Mouse (Mus musculus) midbrain, embryonic 16.5 days (tissue): ENCODE data around the gene Rbm6. TPM values are rescaled to one million over a fixed set of nuclear protein-coding genes. Genes with fewer than 3 reads are reported as not detected.

Source experiments
- ATAC-seq: fragments of 200-750 bp; cut with Nextera tagmentation; 2 replicates; pipeline ENCODE4 v1.8.0; 2017; ENCODE audit warnings: moderate TSS enrichment
- H3K27ac ChIP-seq: fragments of 300-500 bp; sonication (generic); 2 replicates; pipeline ENCODE4 v1.5.1; 2014; ENCODE audit warnings: mild to moderate bottlenecking, low read length, mixed read lengths
- H3K27me3 ChIP-seq: fragments of 300-500 bp; sonication (generic); 2 replicates; pipeline ENCODE4 v1.6.1; 2014; ENCODE audit warnings: low read depth, low read length, mixed read lengths; ENCODE audit not compliant: control insufficient read depth, insufficient read depth
- H3K36me3 ChIP-seq: fragments of 300-500 bp; sonication (generic); 2 replicates; pipeline ENCODE4 v1.6.1; 2014; ENCODE audit warnings: mild to moderate bottlenecking, low read length, moderate library complexity, mixed read lengths; ENCODE audit not compliant: control insufficient read depth, insufficient read depth
- H3K4me1 ChIP-seq: fragments of 300-500 bp; sonication (generic); 2 replicates; pipeline ENCODE4 v1.6.1; 2014; ENCODE audit warnings: mild to moderate bottlenecking, low read length, mixed read lengths; ENCODE audit not compliant: control insufficient read depth, insufficient read depth
- H3K4me2 ChIP-seq: fragments of 300-500 bp; sonication (generic); 2 replicates; pipeline ENCODE4 v1.6.1; 2014; ENCODE audit warnings: mild to moderate bottlenecking, low read length, mixed read lengths
- H3K4me3 ChIP-seq: fragments of 300-500 bp; sonication (generic); 2 replicates; pipeline ENCODE4 v1.5.1; 2014; ENCODE audit warnings: low read depth, mild to moderate bottlenecking, low read length, moderate library complexity, mixed read lengths
- H3K9ac ChIP-seq: fragments of 300-500 bp; sonication (generic); 2 replicates; pipeline ENCODE4 v1.6.1; 2014; ENCODE audit warnings: low read depth, low read length, mixed read lengths
- H3K9me3 ChIP-seq: fragments of 300-500 bp; sonication (generic); replicated peaks from 2 replicates; pipeline ENCODE4 v1.6.1; 2014; ENCODE audit warnings: mild to moderate bottlenecking, low read length, mixed read lengths; ENCODE audit not compliant: control insufficient read depth, poor library complexity, severe bottlenecking
- WGBS: fragments of 180-500 bp; shearing (Covaris S2); extraction: QIAGEN DNeasy Blood & Tissue Kit; methylation state at CpG from one replicate; pipeline ENCODE4 v1.1.7; 2014; 5-methylcytosine and 5-hydroxymethylcytosine counted together
- polyA plus RNA-seq: library from polyadenylated mRNA; unstranded; fragments of >200 nt; fragmentation: Nextera tagmentation; extraction: Ambion mirVana; gene quantifications from 2 replicates; pipeline ENCODE4 v1.2.1, GENCODE M21; 2015

Rbm6 gene
- polyA plus RNA-seq, 1 experiment from 2014 or later, result 95.5 TPM

- Histone ChIP-seq H3K4me2 (no peak overlapping the region), H3K4me3 (no peak overlapping the region), H3K27me3 (no peaks in the 10 kb centered on the region), H3K36me3 (peaks cover 12% of the 10 kb centered on the region), H3K9me3 (no peaks in the 10 kb centered on the region), H3K27ac (no peak overlapping the region), H3K9ac (no peak overlapping the region), H3K4me1 (no peaks in the 10 kb centered on the region)
- no peak for ATAC-seq
- WGBS, result 97% methylated on average over 2 of the region's 2 CpGs
These were observed 30.3 kb downstream of the Rbm6 start for GRCm38 (mm10) chr9:107842709-107843108.

GRCm38 (mm10) chr9:107838869-107839268 is 34.2 kb downstream of the Rbm6 start:
- ATAC-seq, result no peak
- Histone ChIP-seq H3K4me1 (no peaks in the 10 kb centered on the region), H3K4me3 (no peak overlapping the region), H3K27me3 (no peaks in the 10 kb centered on the region), H3K36me3 (peaks cover 7% of the 10 kb centered on the region; the same call in 1 of the 2 replicates), H3K9me3 (no peaks in the 10 kb centered on the region), H3K9ac (no peak overlapping the region), H3K27ac (no peak overlapping the region), H3K4me2 (no peak overlapping the region)
- 100% methylated on average over 1 of the region's 1 CpGs for WGBS

- no peaks in the 10 kb centered on the region for H3K9me3 ChIP-seq
- H3K4me2 ChIP-seq, result no peak overlapping the region
- no peak for ATAC-seq
- H3K4me3 ChIP-seq, result no peak overlapping the region
- H3K27me3 ChIP-seq, result no peaks in the 10 kb centered on the region
- no peak overlapping the region for H3K27ac ChIP-seq
- H3K36me3 ChIP-seq, result peaks cover 9% of the 10 kb centered on the region
- H3K4me1 ChIP-seq, result no peaks in the 10 kb centered on the region
- WGBS, result 95% methylated on average over 3 of the region's 3 CpGs
- H3K9ac ChIP-seq, result no peak overlapping the region
These were observed 39.2 kb downstream of the Rbm6 start for GRCm38 (mm10) chr9:107833826-107834225.

GRCm38 (mm10) chr9:107831765-107832164 is 41.3 kb downstream of the Rbm6 start:
- Histone ChIP-seq H3K4me1 (no peaks in the 10 kb centered on the region), H3K4me3 (no peak overlapping the region), H3K9ac (no peak overlapping the region), H3K27me3 (no peaks in the 10 kb centered on the region), H3K9me3 (no peaks in the 10 kb centered on the region), H3K36me3 (peaks cover 6% of the 10 kb centered on the region), H3K4me2 (no peak overlapping the region), H3K27ac (no peak overlapping the region)
- ATAC-seq, result no peak

- Histone ChIP-seq H3K27me3 (no peaks in the 10 kb centered on the region), H3K9me3 (no peaks in the 10 kb centered on the region), H3K36me3 (0 out of 2 replicates have a peak, but pooled peaks cover 7% of the 10 kb centered on the region), H3K4me3 (no peak overlapping the region), H3K4me2 (no peak overlapping the region), H3K9ac (no peak overlapping the region), H3K4me1 (no peaks in the 10 kb centered on the region), H3K27ac (no peak overlapping the region)
- 90% methylated on average over 1 of the region's 1 CpGs for WGBS
- no peak for ATAC-seq
These were observed 60.9 kb downstream of the Rbm6 start for GRCm38 (mm10) chr9:107812132-107812531.

GRCm38 (mm10) chr9:107810985-107811384 is 62.1 kb downstream of the Rbm6 start:
- no peak overlapping the region for H3K4me3 ChIP-seq
- H3K4me2 ChIP-seq, result no peak overlapping the region
- no peaks in the 10 kb centered on the region for H3K4me1 ChIP-seq
- H3K27ac ChIP-seq, result no peak overlapping the region
- H3K36me3 ChIP-seq, result 0 out of 2 replicates have a peak, but pooled peaks cover 3% of the 10 kb centered on the region
- no peaks in the 10 kb centered on the region for H3K27me3 ChIP-seq
- 95% methylated on average over 2 of the region's 2 CpGs for WGBS
- H3K9me3 ChIP-seq, result no peaks in the 10 kb centered on the region
- H3K9ac ChIP-seq, result no peak overlapping the region
- ATAC-seq, result no peak

- peaks cover 33% of the 10 kb centered on the region for H3K36me3 ChIP-seq
- WGBS, result 91% methylated on average over 6 of the region's 6 CpGs
These were observed 81.3 kb downstream of the Rbm6 start for GRCm38 (mm10) chr9:107791714-107792113.

GRCm38 (mm10) chr9:107782536-107783203 is 90.4 kb downstream of the Rbm6 start:
- H3K9me3 ChIP-seq, result no peaks in the 10 kb centered on the region
- no peak overlapping the region for H3K4me3 ChIP-seq
- H3K4me2 ChIP-seq, result no peak overlapping the region
- no peak for ATAC-seq
- H3K36me3 ChIP-seq, result peaks cover 31% of the 10 kb centered on the region
- no peak overlapping the region for H3K9ac ChIP-seq
- 96% methylated on average over 11 of the region's 11 CpGs for WGBS
- H3K4me1 ChIP-seq, result no peaks in the 10 kb centered on the region
- H3K27ac ChIP-seq, result no peak overlapping the region
- no peaks in the 10 kb centered on the region for H3K27me3 ChIP-seq

More at GRCm38 (mm10) chr9:107791714-107792113, 81.3 kb downstream of the Rbm6 start:
- Histone ChIP-seq H3K27me3 (no peaks in the 10 kb centered on the region), H3K4me3 (no peak overlapping the region), H3K9me3 (no peaks in the 10 kb centered on the region), H3K4me2 (no peak overlapping the region), H3K27ac (no peak overlapping the region), H3K9ac (no peak overlapping the region), H3K4me1 (no peaks in the 10 kb centered on the region)
- ATAC-seq, result no peak

- no peaks in the 10 kb centered on the region for H3K27me3 ChIP-seq
- H3K4me1 ChIP-seq, result peaks cover under 1% of the 10 kb centered on the region; the same call in 1 of the 2 replicates
- H3K9me3 ChIP-seq, result no peaks in the 10 kb centered on the region
- H3K36me3 ChIP-seq, result peaks cover 25% of the 10 kb centered on the region
- H3K4me2 ChIP-seq, result no peak overlapping the region
- H3K27ac ChIP-seq, result no peak overlapping the region
- H3K9ac ChIP-seq, result no peak overlapping the region
- no peak for ATAC-seq
- no peak overlapping the region for H3K4me3 ChIP-seq
These were observed 96.2 kb downstream of the Rbm6 start for GRCm38 (mm10) chr9:107776809-107777208.
